Mouse (Mus musculus): ENCODE measurements around the gene Pdzd7. TPM values are rescaled to one million over a fixed set of nuclear protein-coding genes. Genes with fewer than 3 reads are reported as not detected.

Pdzd7 gene
- 0.07 and 0.21 TPM in 2 replicates for polyA plus RNA-seq (2015; fragmentation: Nextera tagmentation; extraction: Ambion mirVana)

DNA sequence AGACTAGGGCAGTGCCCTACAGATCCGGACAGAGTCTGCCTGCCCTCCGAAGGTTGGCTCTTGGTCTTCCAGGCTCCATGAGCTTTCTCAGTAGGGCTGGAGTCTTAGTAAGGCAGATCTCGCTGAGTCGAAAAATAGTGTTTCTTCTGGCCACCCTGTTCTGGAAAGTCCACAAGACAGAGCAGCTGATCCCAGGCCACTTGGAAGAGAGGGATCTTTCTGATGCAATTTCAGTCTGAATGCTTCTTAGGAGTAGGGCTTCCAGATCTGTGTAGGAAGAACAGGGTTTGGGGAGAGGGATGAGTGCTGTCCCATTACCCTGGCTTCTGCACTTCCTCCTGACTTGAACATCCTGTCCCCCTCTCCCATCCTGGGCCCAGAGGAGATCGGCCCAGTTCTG is at the start of gene Pdzd7:
Gene Pdzd7, minus strand, starts transcription at position 67 of the 400 bp plus-strand sequence.

DNA sequence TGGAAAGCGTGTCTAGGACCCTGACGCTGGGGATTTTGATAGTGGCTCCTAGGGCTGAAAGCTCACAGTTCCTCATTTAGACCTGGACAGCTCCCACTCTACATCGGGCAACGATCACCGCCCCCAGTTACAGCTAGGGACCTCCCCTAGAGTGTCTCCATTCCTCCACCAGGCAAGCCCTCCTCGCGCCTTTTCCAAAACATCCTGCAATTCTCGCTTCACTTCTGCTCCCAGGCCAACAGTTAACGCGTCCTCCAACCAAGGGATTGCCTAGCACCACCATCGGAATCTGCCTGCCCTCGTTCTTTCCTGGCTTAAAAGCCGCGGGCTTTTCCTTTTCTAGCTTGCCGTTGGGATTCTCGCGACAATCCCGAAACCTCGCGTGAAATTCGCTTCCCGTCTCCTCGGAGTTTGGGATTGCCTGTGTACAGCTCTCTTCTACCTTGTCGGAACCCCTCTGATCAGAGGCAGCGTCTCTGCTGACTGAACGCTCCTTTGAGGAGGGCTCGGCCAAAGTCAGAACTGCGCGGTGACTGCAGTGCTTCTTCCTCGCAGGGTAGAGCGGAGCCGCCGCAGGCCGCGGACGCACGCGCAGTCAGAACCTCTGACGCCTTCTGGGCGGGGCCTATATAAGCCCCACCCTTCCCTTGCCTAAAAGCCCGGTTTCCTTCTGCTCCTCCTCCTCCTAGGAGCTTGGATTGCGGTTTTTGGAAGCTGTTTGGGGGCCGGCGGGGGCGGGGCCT is 29.2 kb upstream of the Pdzd7 start, which contains the start of gene Kazald1:
Gene Kazald1, plus strand, starts transcription at position 662 of the 743 bp plus-strand sequence.

DNA sequence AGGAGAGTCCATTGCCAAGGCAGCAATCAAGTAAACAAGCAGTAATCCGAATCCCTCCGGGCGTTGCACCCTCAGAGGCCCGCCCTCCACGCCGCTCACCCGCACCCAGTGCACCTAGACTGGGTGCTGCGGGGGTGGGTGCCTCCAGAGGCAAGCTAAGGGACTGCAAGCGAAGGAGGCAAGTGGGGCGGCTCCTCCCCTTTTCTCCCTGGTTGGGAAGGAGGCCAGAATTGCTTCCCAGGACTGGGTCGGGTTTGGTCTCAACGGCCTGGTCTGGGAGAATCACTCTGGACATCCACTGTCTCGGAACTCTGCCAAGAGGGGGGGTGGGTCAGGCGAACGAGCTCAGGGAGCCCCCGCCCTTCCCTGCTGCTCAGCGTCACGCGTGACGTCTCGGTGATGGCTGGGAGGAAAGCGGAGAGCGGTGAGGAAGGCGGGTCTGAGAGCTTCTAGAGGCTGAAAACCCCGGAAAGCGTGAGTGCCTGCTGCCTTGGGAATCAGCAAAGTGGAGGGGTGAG is 2.0 kb upstream of the Pdzd7 start, which contains the start of gene Sfxn3:
Gene Sfxn3, plus strand, starts transcription at position 87 of the 518 bp plus-strand sequence.

DNA sequence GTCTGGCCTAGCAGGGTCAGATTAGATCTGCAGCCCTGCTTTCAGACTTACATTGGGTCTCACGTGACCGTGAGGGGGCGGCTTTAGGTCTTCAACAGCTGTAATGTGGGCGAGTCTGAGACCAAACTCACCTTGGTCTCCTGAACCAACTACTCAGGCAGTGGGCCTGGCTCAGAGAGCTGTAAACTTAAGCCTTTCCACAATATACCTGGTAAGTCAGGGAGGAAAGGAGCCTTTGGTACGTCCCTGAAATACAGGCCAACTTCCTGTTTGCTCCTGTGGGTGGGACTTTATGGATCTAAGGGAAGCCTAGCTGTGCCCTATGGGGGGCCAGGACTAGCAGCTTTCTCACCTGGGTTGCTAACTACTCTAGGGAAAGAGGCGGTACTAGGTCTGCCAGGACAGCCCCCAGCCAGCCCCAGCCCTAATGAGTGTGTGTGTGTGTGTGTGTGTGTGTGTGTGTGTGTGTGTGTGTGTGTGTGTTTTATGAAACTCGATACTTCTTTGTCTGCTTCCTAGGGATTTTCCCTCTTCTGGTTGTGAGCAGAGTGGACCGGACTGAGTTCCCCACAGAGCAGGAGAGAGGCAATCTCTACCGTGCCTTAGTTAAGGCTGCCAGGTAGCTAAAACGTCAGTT is 31.1 kb downstream of the Pdzd7 start, which contains the start of gene Lzts2:
Gene Lzts2, plus strand, starts transcription at position 80 of the 637 bp plus-strand sequence.

DNA sequence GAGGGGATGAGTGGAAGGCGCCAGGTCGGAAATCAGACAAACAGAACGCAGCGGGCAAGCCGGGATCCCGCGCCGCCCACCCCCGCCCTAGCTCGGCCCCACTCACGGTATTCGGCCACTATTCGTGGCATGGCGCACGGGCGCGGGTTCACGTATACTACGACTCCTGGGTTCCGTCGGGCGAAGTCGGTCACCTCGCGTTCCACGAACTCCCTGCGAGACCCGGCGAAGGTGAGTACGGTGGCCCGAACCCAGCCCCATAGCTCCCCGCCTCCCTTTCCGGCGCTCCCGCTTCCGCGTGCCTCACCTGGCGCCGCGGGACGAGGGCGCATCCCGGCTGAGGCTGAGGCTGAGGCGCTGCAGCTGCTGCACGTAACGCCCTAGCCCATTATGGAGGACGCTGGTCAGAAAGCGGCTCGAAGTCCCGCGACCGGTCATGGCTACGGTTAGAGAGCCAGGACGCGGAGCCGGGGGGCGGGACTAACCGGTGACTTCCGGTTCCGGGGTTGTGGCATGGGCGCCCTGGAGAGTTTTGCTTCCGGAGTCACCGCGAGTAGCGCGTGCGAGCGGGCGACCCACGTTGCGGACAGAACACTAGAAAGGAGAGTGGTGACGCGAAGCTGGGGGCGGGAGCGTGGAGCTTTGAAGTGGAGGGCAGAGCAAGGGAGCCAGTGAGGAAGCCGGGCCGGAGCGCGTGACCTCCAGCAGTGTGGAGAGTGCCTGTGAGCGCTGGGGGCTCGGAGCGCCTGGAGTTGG is 39.4 kb downstream of the Pdzd7 start, which contains the start of gene Mrpl43:
Gene Mrpl43, minus strand, starts transcription at position 486 of the 756 bp plus-strand sequence.

DNA sequence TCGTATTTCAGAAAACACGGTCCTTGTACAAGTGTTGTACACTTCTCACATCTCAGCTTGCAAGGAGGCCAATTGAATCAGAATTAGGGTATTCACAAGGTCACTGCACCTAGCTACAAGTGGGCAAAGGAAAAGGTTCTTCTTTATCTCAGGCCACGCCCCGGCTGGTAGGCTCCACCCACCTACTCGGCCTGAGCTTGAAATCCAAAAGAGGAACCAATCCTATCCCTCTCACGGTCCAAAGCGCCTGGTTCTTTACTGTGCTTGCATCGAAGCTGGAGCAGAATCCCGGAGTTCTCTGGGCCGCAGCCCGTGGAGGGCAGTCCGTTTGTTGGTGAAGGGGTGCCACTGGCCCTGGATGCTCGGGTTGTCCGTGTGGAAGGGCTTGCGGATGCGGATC is 40.1 kb downstream of the Pdzd7 start, which contains the start of gene Twnk:
Gene Twnk, plus strand, starts transcription at position 220 of the 400 bp plus-strand sequence.

DNA sequence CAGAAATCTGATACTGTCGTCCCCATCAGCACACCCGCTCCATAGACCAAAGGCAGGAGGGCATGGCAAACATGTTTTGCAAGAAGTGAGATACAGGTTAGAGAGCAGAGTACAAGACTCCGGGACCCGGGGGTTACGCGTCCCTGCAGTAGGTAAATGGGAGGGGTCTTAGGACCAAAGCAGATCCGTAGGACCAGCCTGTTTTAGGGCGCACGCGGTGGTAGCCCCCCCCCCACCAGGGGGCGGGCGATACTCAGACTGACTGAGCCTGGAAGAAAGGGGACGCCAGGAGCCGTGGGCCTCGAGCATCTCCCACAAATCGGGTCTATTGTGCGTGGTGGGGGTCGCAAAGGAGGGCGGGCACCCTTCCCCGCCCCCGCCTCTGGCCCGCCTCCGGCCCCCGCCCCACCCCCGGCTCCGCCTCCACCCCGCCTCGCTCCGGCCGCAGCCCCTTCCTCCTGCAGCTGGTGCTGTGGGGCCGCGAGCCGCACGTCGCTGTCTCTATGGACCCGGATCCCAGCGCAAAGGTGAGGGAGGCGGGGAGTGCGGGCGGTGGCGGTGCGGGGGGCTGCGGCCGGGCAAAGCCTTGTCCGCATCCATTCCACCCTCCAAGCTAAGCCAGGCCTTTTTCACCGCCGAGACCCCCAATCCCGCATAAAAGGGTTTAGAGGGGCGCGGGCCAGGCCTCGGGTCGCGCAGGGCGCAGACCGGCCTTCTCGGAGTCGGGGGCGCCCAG is 56.5 kb downstream of the Pdzd7 start, which contains the start of gene Sema4g:
Gene Sema4g, plus strand, starts transcription at position 271 of the 736 bp plus-strand sequence.

Other genes with a start within 250 kb of the Pdzd7 start
- gene Slf2, start 114.6 kb downstream of the Pdzd7 start, polyA plus RNA-seq (2015; fragmentation: Nextera tagmentation; extraction: Ambion mirVana): 16.0 and 16.9 TPM in 2 replicates
- gene Sema4g, start 56.6 kb downstream of the Pdzd7 start, polyA plus RNA-seq (2015; fragmentation: Nextera tagmentation; extraction: Ambion mirVana): 0.38 and 0.41 TPM in 2 replicates
- 10.4 and 10.5 TPM in 2 replicates for gene Twnk, start 40.1 kb downstream of the Pdzd7 start, polyA plus RNA-seq (2015; fragmentation: Nextera tagmentation; extraction: Ambion mirVana)
- 46.0 and 48.3 TPM in 2 replicates for gene Mrpl43, start 39.3 kb downstream of the Pdzd7 start, polyA plus RNA-seq (2015; fragmentation: Nextera tagmentation; extraction: Ambion mirVana)
- 12.8 and 15.1 TPM in 2 replicates for gene Lzts2, start 31.3 kb downstream of the Pdzd7 start, polyA plus RNA-seq (2015; fragmentation: Nextera tagmentation; extraction: Ambion mirVana)
- 9.9 and 11.5 TPM in 2 replicates for gene Sfxn3, start 1.8 kb upstream of the Pdzd7 start, polyA plus RNA-seq (2015; fragmentation: Nextera tagmentation; extraction: Ambion mirVana)
- gene Kazald1, start 29.5 kb upstream of the Pdzd7 start, polyA plus RNA-seq (2015; fragmentation: Nextera tagmentation; extraction: Ambion mirVana): 190 and 285 TPM in 2 replicates
- 17.7 and 27.7 TPM in 2 replicates for gene Tlx1, start 105.0 kb upstream of the Pdzd7 start, polyA plus RNA-seq (2015; fragmentation: Nextera tagmentation; extraction: Ambion mirVana)
- gene Lbx1, start 190.1 kb upstream of the Pdzd7 start, polyA plus RNA-seq (2015; fragmentation: Nextera tagmentation; extraction: Ambion mirVana): not detected in 2 replicates